Mouse (Mus musculus) G1E (cell line): ENCODE data around the gene Cish.

Experiments
- CTCF ChIP-seq: IDR thresholded peaks from 2 replicates; pipeline ENCODE4 v1.5.1; 2012; ENCODE audit warnings: low read depth, low read length, inconsistent platforms, mixed read lengths
- GATA1 ChIP-seq: IDR thresholded peaks from 2 replicates; pipeline ENCODE4 v1.6.1; 2012; ENCODE audit warnings: borderline replicate concordance, low read length, inconsistent platforms, mixed read lengths
- GATA2 ChIP-seq: IDR thresholded peaks from 2 replicates; pipeline ENCODE4 v1.6.1; 2012; ENCODE audit warnings: low read depth, low read length, inconsistent platforms, borderline replicate concordance
- TAL1 ChIP-seq: conservative IDR thresholded peaks from 2 replicates; pipeline ENCODE4 v1.6.1; 2012; ENCODE audit warnings: low read depth, low read length, inconsistent platforms, mixed read lengths

GRCm38 (mm10) chr9:107304383-107304782 lies 8.6 kb downstream of the Cish start:
- TF ChIP-seq CTCF: no peak
- no peak for TF ChIP-seq GATA2
- TF ChIP-seq GATA1: no peak
- no peak for TF ChIP-seq TAL1
